Mouse (Mus musculus) limb, embryonic 15.5 days (tissue): ENCODE measurements around the gene Ltbp2. TPM values are rescaled to one million over a fixed set of nuclear protein-coding genes. Genes with fewer than 3 reads are reported as not detected.

Experiments
- ATAC-seq: fragments of 200-750 bp; cut with Nextera tagmentation; 2 replicates; pipeline ENCODE4 v1.8.0; 2017; ENCODE audit warnings: low read depth, moderate TSS enrichment; ENCODE audit not compliant: insufficient number of reproducible peaks, low FRiP score, low TSS enrichment
- H3K27ac ChIP-seq: fragments of 300-500 bp; sonication (generic); 2 replicates; pipeline ENCODE4 v1.5.1; 2015; ENCODE audit warnings: moderate library complexity, mild to moderate bottlenecking, inconsistent platforms
- H3K27me3 ChIP-seq: fragments of 300-500 bp; sonication (generic); 2 replicates; pipeline ENCODE4 v1.6.1; 2015; ENCODE audit warnings: inconsistent platforms
- H3K36me3 ChIP-seq: fragments of 300-500 bp; sonication (generic); 2 replicates; pipeline ENCODE4 v1.6.1; 2015; ENCODE audit warnings: inconsistent platforms
- H3K4me1 ChIP-seq: fragments of 300-500 bp; sonication (generic); 2 replicates; pipeline ENCODE4 v1.6.1; 2015; ENCODE audit warnings: inconsistent platforms
- H3K4me2 ChIP-seq: fragments of 300-500 bp; sonication (generic); 2 replicates; pipeline ENCODE4 v1.6.1; 2015; ENCODE audit warnings: mild to moderate bottlenecking, inconsistent platforms
- H3K4me3 ChIP-seq: fragments of 300-500 bp; sonication (generic); 2 replicates; pipeline ENCODE4 v1.5.1; 2015; ENCODE audit warnings: mild to moderate bottlenecking, inconsistent platforms
- H3K9ac ChIP-seq: fragments of 300-500 bp; sonication (generic); 2 replicates; pipeline ENCODE4 v1.6.1; 2015; ENCODE audit warnings: inconsistent platforms
- H3K9me3 ChIP-seq: fragments of 300-500 bp; sonication (generic); 2 replicates; pipeline ENCODE4 v1.6.1; 2016; ENCODE audit warnings: inconsistent platforms
- WGBS: fragments of 180-500 bp; shearing (Covaris S2); methylation state at CpG from one replicate; pipeline ENCODE4 v1.1.7; 2015; 5-methylcytosine and 5-hydroxymethylcytosine counted together
- polyA plus RNA-seq: library from polyadenylated mRNA; unstranded; fragments of >200 nt; fragmentation: Nextera tagmentation; extraction: Ambion mirVana; gene quantifications from 2 replicates; pipeline ENCODE4 v1.2.1, GENCODE M21; 2015

The Ltbp2 gene
- polyA plus RNA-seq, 1 experiment from 2014 or later: 7.1 TPM

DNA sequence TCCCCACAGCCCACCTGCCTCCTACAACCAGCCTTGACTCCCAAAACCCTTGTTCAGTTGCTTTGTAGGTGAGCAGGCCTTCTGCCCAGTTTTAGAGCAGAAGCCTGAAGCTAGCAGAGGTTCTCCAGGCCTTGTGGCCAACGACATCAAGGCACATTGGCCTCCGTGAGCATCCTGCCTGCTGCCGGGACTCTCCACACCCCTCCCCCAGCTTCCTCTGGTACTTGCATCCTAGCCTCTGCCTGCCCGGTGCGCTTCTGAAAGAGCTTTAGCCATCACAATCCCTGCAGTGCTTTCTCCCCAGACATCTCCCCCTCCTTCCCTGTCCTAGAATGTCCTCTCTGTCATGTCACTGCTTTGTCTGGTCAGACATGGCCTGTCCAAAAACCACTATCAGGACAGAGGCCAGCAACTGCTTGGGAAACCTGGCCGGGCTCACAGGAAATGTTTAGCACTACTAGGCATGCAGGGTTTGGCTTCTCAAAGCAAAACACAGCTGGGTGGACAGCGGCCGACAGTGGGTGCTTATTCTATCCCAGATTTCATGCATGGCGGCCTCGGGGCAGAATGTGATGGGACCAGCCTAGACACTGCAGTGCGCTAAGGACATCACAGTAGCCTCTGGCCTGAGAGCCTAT is 24.8 kb downstream of the Ltbp2 start:
- no peak for ATAC-seq
- Histone ChIP-seq H3K36me3 (no peaks in the 10 kb centered on the region), H3K4me1 (peaks cover 40% of the 10 kb centered on the region), H3K9me3 (no peaks in the 10 kb centered on the region), H3K4me3 (no peak overlapping the region), H3K4me2 (no peak overlapping the region), H3K27ac (no peak overlapping the region), H3K27me3 (0 out of 2 replicates have a peak, but pooled peaks cover 3% of the 10 kb centered on the region), H3K9ac (no peak overlapping the region)
- 42% methylated on average over 11 of the region's 11 CpGs for WGBS

DNA sequence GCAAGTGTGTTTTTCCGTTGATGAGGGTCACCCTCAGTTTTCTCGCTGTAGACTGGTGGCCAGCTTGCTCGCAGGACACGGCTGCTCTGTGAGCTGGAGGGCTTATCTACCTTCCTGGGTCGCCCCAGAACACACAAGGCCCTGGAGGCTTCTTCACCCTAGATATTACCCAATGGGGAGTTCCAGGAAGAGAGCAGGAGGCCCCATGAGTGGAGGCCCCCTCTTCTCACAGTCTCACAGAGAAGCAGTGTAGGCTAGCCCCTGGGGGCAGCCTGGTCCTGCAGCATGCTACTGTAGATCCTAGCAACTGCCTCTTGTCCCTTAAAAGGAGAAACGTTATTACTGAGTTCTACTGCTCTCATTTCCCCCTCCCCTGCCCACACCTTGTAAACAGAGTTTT is 28.4 kb downstream of the Ltbp2 start:
- Histone ChIP-seq H3K9ac (no peak overlapping the region), H3K4me2 (0 out of 2 replicates have a peak overlapping the region, but pooled peaks have one; percentile 22), H3K4me1 (peaks cover 64% of the 10 kb centered on the region), H3K27me3 (peaks cover 5% of the 10 kb centered on the region; the same call in 1 of the 2 replicates), H3K36me3 (no peaks in the 10 kb centered on the region), H3K27ac (peak overlapping the region; percentile 60), H3K9me3 (no peaks in the 10 kb centered on the region), H3K4me3 (no peak overlapping the region)
- 13% methylated on average over 6 of the region's 6 CpGs for WGBS
- no peak for ATAC-seq

DNA sequence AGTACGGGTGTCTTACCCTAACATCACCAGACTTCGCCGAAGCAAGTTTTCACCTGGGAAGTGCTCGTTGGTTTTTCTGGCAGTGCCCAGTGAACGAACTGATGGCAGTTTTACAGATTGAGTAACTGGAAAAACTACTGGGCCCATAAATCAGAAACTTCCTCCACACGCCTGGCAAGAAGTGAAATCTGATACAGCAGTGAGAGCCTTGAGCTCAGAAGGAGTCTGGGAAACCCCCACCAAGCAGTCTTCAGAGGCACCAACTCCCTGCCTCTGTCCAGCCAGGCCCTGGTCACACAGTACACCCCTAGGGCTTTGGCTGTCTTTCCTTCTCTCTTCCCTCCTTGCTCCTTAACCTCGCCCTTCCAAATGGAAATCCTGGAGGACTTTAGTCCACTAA is 28.9 kb downstream of the Ltbp2 start:
- Histone ChIP-seq H3K27ac (peak overlapping the region; percentile 60), H3K9ac (no peak overlapping the region), H3K27me3 (peaks cover 5% of the 10 kb centered on the region; the same call in 1 of the 2 replicates), H3K4me3 (no peak overlapping the region), H3K4me2 (0 out of 2 replicates have a peak overlapping the region, but pooled peaks have one; percentile 22), H3K36me3 (no peaks in the 10 kb centered on the region), H3K4me1 (peaks cover 63% of the 10 kb centered on the region), H3K9me3 (no peaks in the 10 kb centered on the region)
- 10% methylated on average over 7 of the region's 7 CpGs for WGBS
- peak; percentile 49; the same call in 1 of the 2 replicates for ATAC-seq

DNA sequence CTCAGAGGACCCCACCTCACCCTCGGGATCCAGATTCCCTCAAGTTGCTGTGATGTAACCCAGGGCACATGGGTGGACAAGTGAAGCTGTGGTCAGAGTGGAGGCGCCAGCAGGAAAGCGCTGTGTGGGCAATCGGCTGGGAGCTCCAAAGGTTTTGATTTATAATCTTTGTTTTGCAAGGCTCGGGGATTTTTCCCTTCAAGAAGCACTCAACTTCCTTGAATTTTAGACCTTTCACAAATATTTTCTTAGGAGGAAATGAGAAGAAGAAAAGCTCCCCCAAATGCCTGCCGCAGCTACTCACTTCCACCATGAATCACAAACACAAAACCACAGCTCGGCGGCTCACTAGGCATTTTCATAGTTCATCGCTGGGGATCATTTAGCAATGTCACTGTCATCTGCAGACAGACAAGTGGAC is 29.7 kb downstream of the Ltbp2 start:
- Histone ChIP-seq H3K4me3 (no peak overlapping the region), H3K9me3 (no peaks in the 10 kb centered on the region), H3K27me3 (peaks cover 5% of the 10 kb centered on the region; the same call in 1 of the 2 replicates), H3K9ac (no peak overlapping the region), H3K4me2 (no peak overlapping the region), H3K4me1 (peaks cover 60% of the 10 kb centered on the region), H3K27ac (0 out of 2 replicates have a peak overlapping the region, but pooled peaks have one; percentile 33), H3K36me3 (no peaks in the 10 kb centered on the region)
- 31% methylated on average over 9 of the region's 9 CpGs for WGBS
- no peak for ATAC-seq

DNA sequence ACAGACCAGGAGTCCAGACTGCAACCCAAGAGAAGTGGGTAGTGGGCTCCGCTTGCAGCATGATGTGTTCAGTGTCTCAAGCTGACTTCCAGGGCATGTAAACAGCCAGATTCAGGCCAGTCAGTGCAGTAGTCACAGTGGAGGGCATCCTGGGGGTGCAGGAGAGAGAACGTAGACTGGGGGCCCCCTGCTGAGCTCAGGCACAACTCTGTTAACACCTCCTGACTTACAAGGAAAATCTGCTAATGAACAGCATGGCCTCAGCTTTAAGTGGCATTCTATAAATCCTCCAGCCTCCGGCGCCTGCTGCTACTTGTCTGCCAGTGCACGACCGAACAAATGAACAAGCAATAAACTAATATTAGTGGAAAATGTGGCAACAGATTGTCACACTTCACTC is 33.6 kb downstream of the Ltbp2 start:
- Histone ChIP-seq H3K27me3 (peaks cover 3% of the 10 kb centered on the region; the same call in 1 of the 2 replicates), H3K4me3 (no peak overlapping the region), H3K9ac (no peak overlapping the region), H3K4me2 (no peak overlapping the region), H3K36me3 (no peaks in the 10 kb centered on the region), H3K9me3 (no peaks in the 10 kb centered on the region), H3K4me1 (peaks cover 56% of the 10 kb centered on the region), H3K27ac (peak overlapping the region; percentile 43; the same call in 1 of the 2 replicates)
- WGBS: 37% methylated on average over 6 of the region's 6 CpGs
- no peak for ATAC-seq

DNA sequence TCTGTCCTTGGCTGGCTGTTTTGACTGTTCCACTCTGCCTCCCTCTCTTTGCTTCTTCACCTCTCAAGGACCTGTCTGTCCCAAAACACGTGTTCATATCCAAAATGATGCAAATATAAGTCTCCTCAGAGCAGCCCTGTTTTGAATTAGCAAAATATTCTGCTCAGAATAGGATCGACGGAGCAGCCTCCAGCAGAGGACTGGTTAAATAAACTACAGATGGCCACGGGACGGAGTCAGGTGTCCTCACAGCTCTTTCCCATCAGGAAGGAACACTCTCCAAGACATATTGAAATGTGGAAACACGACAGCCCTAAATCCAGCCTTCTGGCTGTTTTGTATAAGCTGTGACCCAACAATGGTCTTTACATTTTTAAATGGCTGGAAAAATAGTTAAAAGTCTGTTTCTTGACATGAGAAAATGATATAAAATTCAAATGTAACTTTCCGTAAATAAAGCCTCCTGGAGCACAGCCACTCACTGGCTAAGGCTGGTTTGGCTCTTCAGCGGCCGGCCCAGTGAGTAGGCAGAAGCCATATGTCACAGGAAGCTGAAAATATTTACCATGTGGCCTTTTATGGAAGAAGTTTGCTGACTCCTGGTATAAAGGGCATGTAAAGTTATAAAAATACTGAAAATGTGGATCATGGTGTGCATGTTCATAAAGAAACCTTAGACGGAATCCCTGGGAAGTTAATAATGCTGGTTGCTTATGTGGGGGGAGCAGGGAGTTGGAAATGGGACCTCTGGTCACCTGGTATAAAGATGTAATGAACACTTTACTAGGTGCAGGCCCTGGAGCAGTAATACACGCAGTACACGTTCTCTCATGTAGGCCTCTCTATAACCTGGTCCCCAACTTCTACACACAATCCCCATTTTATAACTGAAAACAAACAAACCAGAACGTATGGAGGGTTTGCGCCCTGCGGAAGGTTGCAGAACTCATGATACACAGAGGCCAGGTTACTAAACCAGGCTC is 34.9 kb downstream of the Ltbp2 start:
- H3K4me3 ChIP-seq: no peak overlapping the region
- no peak overlapping the region for H3K4me2 ChIP-seq
- no peak overlapping the region for H3K9ac ChIP-seq
- no peaks in the 10 kb centered on the region for H3K36me3 ChIP-seq
- H3K4me1 ChIP-seq: peaks cover 44% of the 10 kb centered on the region
- 35% methylated on average over 15 of the region's 15 CpGs for WGBS
- H3K27ac ChIP-seq: peak overlapping the region; percentile 8; the same call in 1 of the 2 replicates
- no peak for ATAC-seq
- no peaks in the 10 kb centered on the region for H3K9me3 ChIP-seq
- H3K27me3 ChIP-seq: peaks cover 3% of the 10 kb centered on the region; the same call in 1 of the 2 replicates

DNA sequence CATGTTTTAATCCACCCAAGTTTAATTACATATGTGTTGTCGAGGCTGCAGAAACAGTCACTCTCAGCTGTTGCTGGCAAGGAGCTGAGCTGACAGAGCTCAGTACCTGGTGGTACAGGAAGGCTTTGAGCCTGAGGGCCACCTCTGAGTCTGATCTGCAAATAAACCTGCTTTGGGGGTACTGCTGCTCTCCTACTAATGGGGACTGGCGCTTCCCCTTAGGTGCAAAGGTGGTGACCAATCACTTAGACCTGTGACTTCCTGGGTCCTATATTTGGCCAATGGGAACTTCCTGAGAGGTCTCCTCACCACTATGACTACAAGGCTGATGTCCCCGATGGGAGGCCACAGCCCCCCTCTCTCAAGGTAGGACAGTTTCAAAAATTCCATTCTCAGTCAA is 35.6 kb downstream of the Ltbp2 start:
- Histone ChIP-seq H3K36me3 (no peaks in the 10 kb centered on the region), H3K9ac (no peak overlapping the region), H3K4me3 (no peak overlapping the region), H3K4me1 (peaks cover 40% of the 10 kb centered on the region), H3K9me3 (no peaks in the 10 kb centered on the region), H3K27me3 (peaks cover 3% of the 10 kb centered on the region; the same call in 1 of the 2 replicates), H3K27ac (no peak overlapping the region), H3K4me2 (no peak overlapping the region)
- 37% methylated on average over 3 of the region's 3 CpGs for WGBS
- no peak for ATAC-seq

DNA sequence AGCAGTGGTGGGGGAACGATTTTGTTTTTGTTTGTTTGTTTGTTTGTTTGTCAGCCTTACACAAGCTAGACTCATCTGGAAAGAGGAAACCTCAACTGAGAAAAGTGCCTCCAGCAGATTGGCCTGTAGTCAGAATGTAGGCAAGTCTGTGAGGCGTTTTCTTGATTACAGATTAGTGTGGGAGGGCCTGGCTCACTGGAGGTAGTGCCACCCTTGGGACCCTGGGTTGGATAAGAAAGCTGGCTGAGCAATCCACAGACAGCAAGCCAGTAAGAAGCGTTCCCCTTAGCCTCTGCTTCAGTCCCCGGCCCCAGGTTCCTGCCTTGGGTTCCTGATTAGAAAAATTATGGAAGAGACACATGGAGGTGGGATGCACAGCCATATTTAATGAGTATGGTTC is 36.4 kb downstream of the Ltbp2 start:
- WGBS: 80% methylated on average over 4 of the region's 4 CpGs
- H3K27me3 ChIP-seq: peaks cover 7% of the 10 kb centered on the region; the same call in 1 of the 2 replicates
- no peak overlapping the region for H3K27ac ChIP-seq
- H3K36me3 ChIP-seq: no peaks in the 10 kb centered on the region
- no peak for ATAC-seq
- H3K9me3 ChIP-seq: no peaks in the 10 kb centered on the region
- H3K4me3 ChIP-seq: no peak overlapping the region
- H3K4me2 ChIP-seq: no peak overlapping the region
- peaks cover 38% of the 10 kb centered on the region for H3K4me1 ChIP-seq
- no peak overlapping the region for H3K9ac ChIP-seq

DNA sequence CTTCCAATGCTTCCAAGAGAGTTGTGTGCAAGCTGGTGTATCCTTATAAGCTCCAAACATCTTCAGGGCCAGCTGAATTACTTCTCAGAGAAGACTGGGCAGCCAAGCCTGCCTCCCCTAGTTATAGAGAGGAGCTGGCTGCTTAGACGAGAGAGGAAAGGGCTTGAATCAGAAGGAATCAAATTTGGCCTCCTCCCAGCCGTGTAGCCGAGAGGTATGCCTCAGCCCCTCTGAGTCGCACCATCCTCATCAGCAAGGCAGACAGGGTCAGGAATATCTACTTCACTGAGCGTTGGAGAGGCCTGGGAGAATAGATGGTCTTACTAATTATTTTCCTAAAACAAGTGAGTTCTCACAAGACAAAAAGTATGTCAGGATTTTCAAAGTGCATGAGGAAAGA is 40.7 kb downstream of the Ltbp2 start:
- WGBS: 80% methylated on average over 5 of the region's 5 CpGs
- Histone ChIP-seq H3K36me3 (no peaks in the 10 kb centered on the region), H3K4me2 (no peak overlapping the region), H3K4me1 (peaks cover 2% of the 10 kb centered on the region; the same call in 1 of the 2 replicates), H3K9ac (no peak overlapping the region), H3K27ac (no peak overlapping the region), H3K9me3 (no peaks in the 10 kb centered on the region), H3K4me3 (no peak overlapping the region), H3K27me3 (peaks cover 14% of the 10 kb centered on the region)
- ATAC-seq: no peak

DNA sequence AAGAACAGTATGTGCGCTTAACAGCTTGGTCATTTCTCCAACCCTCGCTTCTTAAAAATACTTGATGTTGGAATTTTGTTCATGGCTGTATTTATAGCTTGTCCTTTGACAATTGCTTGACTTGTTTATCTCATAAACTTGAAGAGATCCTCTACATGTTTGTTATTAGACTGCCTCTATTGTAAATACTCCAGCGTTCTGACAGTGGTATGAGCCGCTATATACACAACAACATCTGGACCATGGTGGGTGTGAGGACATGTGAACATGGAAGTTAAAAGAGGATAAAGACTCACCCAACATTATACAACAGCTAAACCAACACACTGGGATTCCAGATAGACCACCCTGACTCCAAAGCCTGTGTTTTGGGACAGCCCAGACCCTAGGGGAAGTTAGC is 41.6 kb downstream of the Ltbp2 start:
- Histone ChIP-seq H3K9ac (no peak overlapping the region), H3K36me3 (no peaks in the 10 kb centered on the region), H3K4me1 (peaks cover 2% of the 10 kb centered on the region; the same call in 1 of the 2 replicates), H3K9me3 (no peaks in the 10 kb centered on the region), H3K27me3 (peaks cover 14% of the 10 kb centered on the region), H3K4me2 (no peak overlapping the region), H3K4me3 (no peak overlapping the region), H3K27ac (no peak overlapping the region)
- no peak for ATAC-seq
- 94% methylated on average over 4 of the region's 4 CpGs for WGBS

DNA sequence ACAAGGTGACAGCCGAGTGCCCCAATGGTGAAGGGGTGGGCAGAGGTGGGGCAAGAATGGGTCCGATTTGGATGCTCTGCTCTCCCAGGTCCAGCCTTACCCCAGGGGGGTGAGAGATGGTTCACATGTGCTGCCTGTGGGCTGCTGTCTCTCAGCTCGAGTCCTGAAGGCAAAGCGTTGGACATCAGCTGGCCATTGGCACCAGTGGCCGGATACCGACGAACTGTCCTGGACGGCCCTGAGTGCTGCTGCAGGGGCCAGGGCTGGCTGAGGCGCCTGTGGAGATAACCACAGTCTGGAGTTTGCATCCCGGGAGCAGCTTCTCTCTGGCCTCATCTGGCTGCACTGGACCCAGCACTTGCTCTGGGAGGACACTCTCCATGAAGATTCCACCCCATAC is 44.7 kb downstream of the Ltbp2 start:
- Histone ChIP-seq H3K9me3 (no peaks in the 10 kb centered on the region), H3K9ac (no peak overlapping the region), H3K27me3 (peaks cover 20% of the 10 kb centered on the region), H3K27ac (no peak overlapping the region), H3K4me3 (no peak overlapping the region), H3K4me1 (peaks cover 13% of the 10 kb centered on the region), H3K4me2 (no peak overlapping the region), H3K36me3 (no peaks in the 10 kb centered on the region)
- WGBS: 76% methylated on average over 10 of the region's 10 CpGs
- ATAC-seq: no peak

DNA sequence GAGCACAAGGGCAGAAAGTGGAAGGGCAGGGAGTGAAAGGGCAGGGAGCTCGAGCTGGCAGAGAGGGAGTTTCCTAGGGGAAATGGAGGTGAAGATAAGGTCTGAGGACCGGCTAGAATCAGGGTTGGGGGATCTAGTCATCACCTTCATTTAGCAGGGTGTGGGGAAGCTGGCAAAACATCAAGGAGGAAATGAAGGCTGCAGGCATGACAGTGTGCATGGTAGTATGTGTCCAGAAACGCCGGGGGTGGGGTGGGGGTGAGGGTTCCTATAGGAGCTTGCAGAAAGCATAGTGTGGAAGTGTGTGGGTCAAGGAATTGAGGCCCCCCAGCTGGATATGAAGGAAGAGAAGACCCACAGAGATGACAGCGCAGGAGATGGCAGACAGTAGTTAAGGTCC is 45.2 kb downstream of the Ltbp2 start:
- ATAC-seq: no peak
- H3K4me3 ChIP-seq: no peak overlapping the region
- no peak overlapping the region for H3K27ac ChIP-seq
- H3K9me3 ChIP-seq: no peaks in the 10 kb centered on the region
- H3K4me2 ChIP-seq: no peak overlapping the region
- no peaks in the 10 kb centered on the region for H3K36me3 ChIP-seq
- peaks cover 20% of the 10 kb centered on the region for H3K27me3 ChIP-seq
- H3K4me1 ChIP-seq: peaks cover 13% of the 10 kb centered on the region
- 69% methylated on average over 5 of the region's 5 CpGs for WGBS
- no peak overlapping the region for H3K9ac ChIP-seq
